Mouse (Mus musculus): ENCODE measurements at regions not wholly inside any gene's neighbourhood (a gene's known extent, or its start where the extent isn't known, plus 50 kb on each side); places are given as distances from the start of the nearest gene placed in this dataset.

- no peak for DNase-seq
Observed at GRCm38 (mm10) chr4:33799110-33799509, 125.3 kb upstream of the Cnr1 start.

GRCm38 (mm10) chr4:33799831-33800230 is 124.6 kb upstream of the Cnr1 start:
- no peak for DNase-seq

- DNase-seq = no peak
Observed at GRCm38 (mm10) chr4:33812338-33812737, 112.1 kb upstream of the Cnr1 start.

- no peak for DNase-seq
Observed at GRCm38 (mm10) chr4:33823850-33824249, 100.5 kb upstream of the Cnr1 start.

GRCm38 (mm10) chr4:33833134-33833533 is 91.3 kb upstream of the Cnr1 start:
- DNase-seq = no peak

GRCm38 (mm10) chr4:33838436-33838835 is 86.0 kb upstream of the Cnr1 start:
- no peak for DNase-seq

- DNase-seq = no peak
Observed at GRCm38 (mm10) chr4:33840119-33840518, 84.3 kb upstream of the Cnr1 start.

GRCm38 (mm10) chr4:33845611-33846395 is 78.6 kb upstream of the Cnr1 start:
- no peak for DNase-seq

- no peak for DNase-seq
Observed at GRCm38 (mm10) chr4:33850249-33850648, 74.1 kb upstream of the Cnr1 start.

- no peak for DNase-seq
Observed at GRCm38 (mm10) chr4:33852294-33852693, 72.1 kb upstream of the Cnr1 start.

GRCm38 (mm10) chr4:33855112-33855511 is 69.3 kb upstream of the Cnr1 start:
- no peak for DNase-seq

- no peak for DNase-seq
Observed at GRCm38 (mm10) chr4:33867126-33867525, 57.3 kb upstream of the Cnr1 start.

GRCm38 (mm10) chr4:33869317-33869716 is 55.1 kb upstream of the Cnr1 start:
- peak; percentile 5 for DNase-seq

Data from kidney, postnatal 14 days (tissue).